Mouse (Mus musculus): ENCODE results near the gene Crip1. TPM values are rescaled to one million over a fixed set of nuclear protein-coding genes. Genes with fewer than 3 reads are reported as not detected.

Gene Crip1
- polyA plus RNA-seq, 1 experiment from 2014 or later = 436 TPM

DNA sequence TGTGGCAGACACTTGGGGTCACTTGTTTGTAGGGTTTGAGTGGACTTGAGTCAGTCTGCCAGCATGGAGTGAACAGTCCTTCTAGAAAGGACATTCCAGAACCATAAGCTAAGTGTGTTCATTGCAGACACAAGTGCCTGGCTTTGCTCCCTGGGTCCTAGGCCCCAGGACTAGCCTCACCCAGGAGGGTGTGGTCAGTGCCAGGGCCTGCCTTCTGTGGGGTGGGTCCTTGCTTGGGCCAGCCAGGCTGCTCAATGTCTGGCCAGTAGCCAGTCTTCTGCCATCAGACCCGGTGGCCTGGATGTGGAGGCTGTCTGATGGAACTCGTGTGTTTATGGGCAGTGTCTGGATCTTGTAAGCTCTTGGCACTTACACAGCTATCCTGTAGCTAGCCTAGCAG is 13.5 kb upstream of the Crip1 start:
- H3K9me3 ChIP-seq (replicated peaks) = no peaks in the 10 kb centered on the region
- no peak overlapping the region for H3K9ac ChIP-seq
- no peaks in the 10 kb centered on the region for H3K4me1 ChIP-seq
- H3K27ac ChIP-seq (replicated peaks) = no peak overlapping the region
- WGBS = 76% methylated on average over 2 of the region's 2 CpGs
- no peak overlapping the region for H3K4me2 ChIP-seq (replicated peaks)
- no peaks in the 10 kb centered on the region for H3K27me3 ChIP-seq
- peaks cover 100% of the 10 kb centered on the region for H3K36me3 ChIP-seq
- no peak overlapping the region for H3K4me3 ChIP-seq (replicated peaks)
- ATAC-seq (ENCODE audit: insufficient number of reproducible peaks, low FRiP score, low TSS enrichment, low read depth) = peak; percentile 49; the same call in 1 of the 2 replicates

DNA sequence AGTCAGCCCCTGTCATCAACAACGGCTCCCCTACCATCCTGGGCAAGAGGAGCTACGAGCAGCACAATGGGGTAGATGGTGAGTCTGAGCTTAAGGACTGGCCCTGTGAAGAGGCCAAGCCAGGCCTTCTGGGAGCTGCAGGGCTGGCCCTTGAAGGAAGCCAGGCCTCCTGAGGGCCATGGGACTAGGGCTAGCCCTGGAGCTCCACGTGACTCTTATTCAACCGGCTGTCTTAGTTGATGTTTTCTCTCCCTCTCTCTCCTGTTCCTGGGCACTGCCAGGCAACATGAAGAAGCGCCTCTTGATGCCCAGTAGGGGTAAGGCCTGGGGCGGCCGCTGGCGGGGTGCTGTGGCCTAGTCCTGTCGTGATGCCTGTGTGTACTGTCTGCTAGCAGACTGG is 12.9 kb upstream of the Crip1 start:
- no peak overlapping the region for H3K9ac ChIP-seq
- WGBS = 89% methylated on average over 9 of the region's 9 CpGs
- H3K4me1 ChIP-seq = no peaks in the 10 kb centered on the region
- ATAC-seq (ENCODE audit: insufficient number of reproducible peaks, low FRiP score, low TSS enrichment, low read depth) = no peak
- no peak overlapping the region for H3K27ac ChIP-seq (replicated peaks)
- H3K36me3 ChIP-seq = peaks cover 99% of the 10 kb centered on the region
- no peaks in the 10 kb centered on the region for H3K27me3 ChIP-seq
- no peaks in the 10 kb centered on the region for H3K9me3 ChIP-seq (replicated peaks)
- no peak overlapping the region for H3K4me3 ChIP-seq (replicated peaks)
- no peak overlapping the region for H3K4me2 ChIP-seq (replicated peaks)

DNA sequence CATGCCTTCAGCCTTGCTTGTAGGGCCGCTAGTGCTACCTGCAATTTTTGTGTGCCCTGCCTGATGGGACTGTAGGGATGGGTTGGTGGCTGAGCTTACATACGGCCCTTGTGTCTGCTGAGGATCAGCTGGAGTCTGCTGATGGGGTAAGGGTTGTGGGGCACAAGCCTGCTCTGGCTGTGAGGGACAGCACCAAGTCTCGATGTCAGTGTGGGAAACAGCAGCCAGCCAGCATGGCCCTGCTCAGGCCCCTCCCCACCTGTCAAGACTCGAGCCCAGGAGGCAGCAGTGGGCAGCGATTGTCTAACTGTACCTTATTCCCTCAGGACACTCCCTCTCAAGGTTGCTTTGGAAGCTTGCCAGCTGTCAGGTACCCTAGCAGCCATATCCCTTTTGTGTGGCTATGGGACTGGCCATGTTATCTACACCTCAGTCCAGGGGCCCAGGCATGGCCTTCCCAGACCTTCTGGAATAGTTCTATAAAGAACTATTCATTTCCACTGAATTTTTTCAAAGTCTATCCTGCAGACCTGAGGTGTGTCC is 12.2 kb upstream of the Crip1 start:
- H3K4me1 ChIP-seq = peaks cover 5% of the 10 kb centered on the region; the same call in 1 of the 2 replicates
- H3K9ac ChIP-seq = no peak overlapping the region
- peaks cover 94% of the 10 kb centered on the region for H3K36me3 ChIP-seq
- no peak overlapping the region for H3K27ac ChIP-seq (replicated peaks)
- no peaks in the 10 kb centered on the region for H3K9me3 ChIP-seq (replicated peaks)
- 75% methylated on average over 5 of the region's 5 CpGs for WGBS
- H3K4me2 ChIP-seq (replicated peaks) = no peak overlapping the region
- H3K4me3 ChIP-seq (replicated peaks) = no peak overlapping the region
- no peaks in the 10 kb centered on the region for H3K27me3 ChIP-seq
- no peak for ATAC-seq (ENCODE audit: insufficient number of reproducible peaks, low FRiP score, low TSS enrichment, low read depth)

DNA sequence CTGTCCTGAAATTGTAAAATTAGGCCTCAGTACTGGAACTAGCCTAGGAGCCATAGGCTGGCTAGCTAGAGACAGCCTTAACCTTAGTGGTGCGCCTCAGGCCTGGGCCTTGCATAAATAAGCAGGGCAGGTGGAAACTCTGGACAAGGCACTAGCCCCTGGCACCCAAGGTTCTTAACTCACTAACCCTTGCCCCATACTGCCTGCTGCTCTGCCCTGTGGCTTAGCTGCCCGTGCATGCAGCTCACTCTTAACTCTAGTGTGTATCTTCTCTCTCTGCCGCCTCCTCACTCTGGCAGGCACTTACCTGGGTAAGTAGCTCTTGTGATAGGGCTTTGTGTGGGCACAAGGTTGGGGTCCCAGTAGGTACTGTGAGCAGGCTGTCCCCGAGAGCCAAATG is 11.6 kb upstream of the Crip1 start:
- 84% methylated on average over 4 of the region's 4 CpGs for WGBS
- no peak overlapping the region for H3K4me3 ChIP-seq (replicated peaks)
- peaks cover 11% of the 10 kb centered on the region for H3K4me1 ChIP-seq
- H3K4me2 ChIP-seq (replicated peaks) = no peak overlapping the region
- no peak overlapping the region for H3K9ac ChIP-seq
- no peaks in the 10 kb centered on the region for H3K9me3 ChIP-seq (replicated peaks)
- peaks cover 88% of the 10 kb centered on the region for H3K36me3 ChIP-seq
- no peaks in the 10 kb centered on the region for H3K27me3 ChIP-seq
- H3K27ac ChIP-seq (replicated peaks) = no peak overlapping the region
- ATAC-seq (ENCODE audit: insufficient number of reproducible peaks, low FRiP score, low TSS enrichment, low read depth) = no peak

DNA sequence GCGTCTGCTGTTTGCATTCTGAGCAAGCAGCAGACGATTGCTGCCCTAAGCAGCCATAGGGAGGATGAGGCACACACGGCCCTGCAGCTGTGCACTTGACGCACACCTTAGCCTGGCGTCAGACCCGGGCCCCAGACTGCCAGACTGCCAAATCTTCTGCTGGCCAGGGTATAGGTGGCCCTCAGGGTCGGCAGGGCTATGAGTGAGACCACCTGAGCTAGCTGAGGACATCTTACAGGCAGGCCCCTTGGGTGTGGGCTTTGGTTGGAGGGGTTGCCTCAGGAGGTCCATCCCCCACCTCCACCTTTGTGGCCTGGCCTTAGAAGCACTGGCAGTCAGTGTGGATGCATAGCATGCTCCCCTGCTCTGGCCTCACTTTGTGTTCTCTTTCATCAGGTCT is 10.7 kb upstream of the Crip1 start:
- no peak for ATAC-seq (ENCODE audit: insufficient number of reproducible peaks, low FRiP score, low TSS enrichment, low read depth)
- Histone ChIP-seq H3K27me3 (peaks cover 1% of the 10 kb centered on the region; the same call in 1 of the 2 replicates), H3K9ac (no peak overlapping the region), H3K36me3 (peaks cover 79% of the 10 kb centered on the region), H3K4me3 (replicated peaks) (no peak overlapping the region), H3K27ac (replicated peaks) (no peak overlapping the region), H3K4me1 (peaks cover 20% of the 10 kb centered on the region), H3K9me3 (replicated peaks) (no peaks in the 10 kb centered on the region), H3K4me2 (replicated peaks) (no peak overlapping the region)
- 87% methylated on average over 7 of the region's 7 CpGs for WGBS

DNA sequence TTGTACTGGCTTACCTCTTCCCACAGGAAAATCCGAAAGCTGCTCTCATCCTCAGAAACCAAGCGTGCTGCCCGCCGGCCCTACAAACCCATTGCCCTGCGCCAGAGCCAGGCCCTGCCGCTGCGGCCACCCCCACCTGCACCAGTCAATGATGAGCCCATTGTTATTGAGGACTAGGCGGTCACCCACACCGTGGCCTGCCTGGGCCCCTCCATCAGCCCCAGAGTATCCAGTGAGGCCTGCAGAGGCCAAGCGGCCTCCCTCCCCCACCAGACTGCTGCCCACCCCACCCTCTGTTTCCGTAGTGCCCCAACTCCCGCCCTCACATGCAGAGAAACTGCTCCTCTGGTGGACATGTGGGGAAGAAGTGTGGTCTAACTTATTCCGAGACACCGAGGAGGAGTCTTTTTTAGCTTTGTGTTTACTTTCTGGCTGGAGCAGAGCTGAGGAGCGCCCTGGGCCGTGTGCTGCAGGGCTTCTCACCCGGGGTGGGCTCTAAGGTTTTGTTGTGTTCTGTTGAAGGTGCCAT is 9.6 kb upstream of the Crip1 start:
- H3K36me3 ChIP-seq = peaks cover 68% of the 10 kb centered on the region
- H3K4me2 ChIP-seq (replicated peaks) = no peak overlapping the region
- H3K9ac ChIP-seq = no peak overlapping the region
- 0 out of 2 replicates have a peak overlapping the region, but pooled peaks have one; percentile 11 for H3K27ac ChIP-seq (replicated peaks)
- peaks cover 13% of the 10 kb centered on the region for H3K27me3 ChIP-seq
- ATAC-seq (ENCODE audit: insufficient number of reproducible peaks, low FRiP score, low TSS enrichment, low read depth) = no peak
- no peak overlapping the region for H3K4me3 ChIP-seq (replicated peaks)
- WGBS = 79% methylated on average over 17 of the region's 17 CpGs
- no peaks in the 10 kb centered on the region for H3K9me3 ChIP-seq (replicated peaks)
- H3K4me1 ChIP-seq = peaks cover 31% of the 10 kb centered on the region

DNA sequence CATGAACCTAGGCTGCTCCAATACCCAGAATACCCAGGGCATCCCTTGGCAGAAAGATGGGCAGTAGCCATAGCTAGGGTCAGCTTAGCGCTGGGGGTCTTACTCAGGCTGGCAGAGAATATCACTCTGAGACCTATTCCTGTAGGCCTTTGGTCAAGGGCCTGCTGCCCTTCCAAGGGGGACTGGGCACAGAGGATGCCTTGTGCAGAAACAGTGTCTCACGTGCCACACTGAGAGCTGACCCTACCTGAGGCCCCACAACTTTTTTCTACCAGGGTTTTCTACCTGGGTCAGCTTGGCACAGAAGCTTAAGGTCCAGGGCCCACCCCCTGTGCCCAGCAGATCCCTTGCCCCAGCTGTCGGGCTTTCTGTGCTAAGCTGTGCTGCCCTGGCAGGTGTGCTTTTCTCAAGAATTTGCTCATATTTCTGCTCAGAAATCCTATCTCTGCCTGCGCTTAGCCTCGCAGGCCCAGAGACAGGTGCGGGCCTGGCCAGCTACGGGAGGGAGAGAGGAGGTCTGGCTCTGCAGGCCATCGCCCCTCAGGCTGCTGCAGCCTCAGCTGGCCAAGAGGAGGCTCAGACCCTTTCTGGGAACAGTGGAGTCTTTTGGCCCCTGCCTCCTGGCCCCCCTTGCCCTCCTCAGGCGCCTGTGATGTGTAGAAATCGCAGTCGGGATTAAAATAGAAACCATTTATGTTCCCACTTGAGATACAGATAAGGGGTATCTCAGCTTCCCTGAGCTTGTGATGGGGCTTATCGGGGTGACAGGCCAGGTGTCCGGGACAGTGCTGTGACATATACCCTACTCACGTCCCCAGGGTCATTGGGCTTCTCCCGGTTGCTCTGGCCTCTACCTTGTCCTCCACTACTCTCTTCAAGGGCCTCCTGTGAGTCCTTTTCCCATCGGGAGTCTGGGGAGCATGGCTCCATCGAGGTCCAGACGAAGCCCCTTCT is 8.6 kb upstream of the Crip1 start:
- H3K4me3 ChIP-seq (replicated peaks) = no peak overlapping the region
- ATAC-seq (ENCODE audit: insufficient number of reproducible peaks, low FRiP score, low TSS enrichment, low read depth) = no peak
- H3K4me1 ChIP-seq = peaks cover 41% of the 10 kb centered on the region
- H3K9me3 ChIP-seq (replicated peaks) = no peaks in the 10 kb centered on the region
- 86% methylated on average over 18 of the region's 18 CpGs for WGBS
- peaks cover 22% of the 10 kb centered on the region for H3K27me3 ChIP-seq
- peak overlapping the region; percentile 11; the same call in 1 of the 2 replicates for H3K27ac ChIP-seq (replicated peaks)
- no peak overlapping the region for H3K9ac ChIP-seq
- no peak overlapping the region for H3K4me2 ChIP-seq (replicated peaks)
- peaks cover 58% of the 10 kb centered on the region for H3K36me3 ChIP-seq

DNA sequence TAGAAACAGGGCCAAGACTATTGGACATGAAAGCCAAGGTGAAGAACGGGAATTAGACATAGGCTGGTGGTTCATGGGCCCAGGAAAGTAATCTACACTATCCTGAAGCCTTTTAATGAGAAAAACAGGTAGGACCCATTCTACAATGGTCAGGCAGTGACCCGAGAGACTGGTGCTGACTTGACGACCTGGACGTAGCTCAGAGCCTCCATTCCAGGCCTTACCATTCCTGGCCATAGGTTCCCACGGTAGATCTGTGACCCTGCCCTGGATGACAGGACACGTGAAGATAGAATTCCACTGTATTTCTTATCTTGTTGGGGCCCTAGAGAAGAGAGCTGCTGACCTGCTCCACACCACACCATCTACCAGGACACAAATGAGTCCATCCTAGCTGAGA is 7.8 kb upstream of the Crip1 start:
- Histone ChIP-seq H3K9ac (no peak overlapping the region), H3K36me3 (peaks cover 50% of the 10 kb centered on the region), H3K27ac (replicated peaks) (no peak overlapping the region)

DNA sequence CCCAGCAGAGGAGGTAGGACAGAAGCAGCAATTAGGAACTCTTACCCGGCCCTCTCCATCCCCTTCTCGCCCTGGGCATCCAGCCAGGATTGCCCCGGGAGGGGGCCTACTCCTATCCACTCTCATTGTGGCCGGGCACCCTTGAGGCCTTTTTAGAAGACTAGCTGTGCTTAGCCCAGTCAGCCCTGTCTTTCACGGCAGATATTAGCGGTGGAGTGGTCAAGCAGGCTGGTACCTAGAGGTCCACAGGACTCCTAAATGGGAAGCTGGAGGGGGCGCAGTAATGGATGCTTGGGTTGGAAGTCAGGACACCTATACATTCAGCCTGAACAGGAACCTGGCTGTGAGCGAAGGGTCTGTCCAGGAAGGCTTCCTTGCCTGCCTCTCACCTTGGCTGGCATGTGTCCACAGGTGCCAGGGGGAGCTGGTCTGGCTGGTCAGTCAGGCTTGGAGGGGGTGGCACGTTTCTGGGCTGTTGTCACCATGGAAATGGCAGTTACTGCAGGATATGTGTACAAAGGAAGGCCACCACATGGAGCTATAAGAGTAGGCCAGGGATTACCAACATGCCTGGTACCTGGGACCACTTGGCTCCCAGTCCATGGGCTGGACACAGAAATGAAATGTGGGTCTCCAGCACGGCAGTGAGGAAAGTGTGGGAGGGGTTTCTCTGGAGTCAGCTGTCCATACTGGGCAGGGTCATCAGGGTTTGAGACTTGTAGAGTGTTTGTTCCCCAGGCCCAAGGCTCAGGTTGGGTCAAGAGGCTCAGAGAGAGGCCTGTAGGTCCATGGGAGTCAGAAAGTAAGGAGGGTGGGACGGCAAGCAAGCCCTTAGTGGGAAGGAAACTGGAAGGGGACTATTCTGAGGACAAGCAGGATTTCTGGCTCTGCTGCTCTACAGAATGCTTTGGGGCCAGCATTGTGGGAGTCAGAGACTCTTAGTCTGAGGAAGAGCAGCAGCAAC is 6.9 kb upstream of the Crip1 start:
- Histone ChIP-seq H3K9ac (no peak overlapping the region), H3K9me3 (replicated peaks) (no peaks in the 10 kb centered on the region), H3K4me1 (peaks cover 51% of the 10 kb centered on the region), H3K27me3 (peaks cover 27% of the 10 kb centered on the region), H3K4me3 (replicated peaks) (peak overlapping the region; percentile 58), H3K36me3 (peaks cover 42% of the 10 kb centered on the region), H3K27ac (replicated peaks) (peak overlapping the region; percentile 77), H3K4me2 (replicated peaks) (peak overlapping the region; percentile 91)
- 40% methylated on average over 11 of the region's 11 CpGs for WGBS
- ATAC-seq (ENCODE audit: insufficient number of reproducible peaks, low FRiP score, low TSS enrichment, low read depth) = no peak

More for the DNA sequence above, 7.8 kb upstream of the Crip1 start:
- Histone ChIP-seq H3K4me3 (replicated peaks) (no peak overlapping the region), H3K9me3 (replicated peaks) (no peaks in the 10 kb centered on the region), H3K27me3 (peaks cover 27% of the 10 kb centered on the region), H3K4me1 (peaks cover 49% of the 10 kb centered on the region), H3K4me2 (replicated peaks) (no peak overlapping the region)
- no peak for ATAC-seq (ENCODE audit: insufficient number of reproducible peaks, low FRiP score, low TSS enrichment, low read depth)
- 70% methylated on average over 6 of the region's 6 CpGs for WGBS

DNA sequence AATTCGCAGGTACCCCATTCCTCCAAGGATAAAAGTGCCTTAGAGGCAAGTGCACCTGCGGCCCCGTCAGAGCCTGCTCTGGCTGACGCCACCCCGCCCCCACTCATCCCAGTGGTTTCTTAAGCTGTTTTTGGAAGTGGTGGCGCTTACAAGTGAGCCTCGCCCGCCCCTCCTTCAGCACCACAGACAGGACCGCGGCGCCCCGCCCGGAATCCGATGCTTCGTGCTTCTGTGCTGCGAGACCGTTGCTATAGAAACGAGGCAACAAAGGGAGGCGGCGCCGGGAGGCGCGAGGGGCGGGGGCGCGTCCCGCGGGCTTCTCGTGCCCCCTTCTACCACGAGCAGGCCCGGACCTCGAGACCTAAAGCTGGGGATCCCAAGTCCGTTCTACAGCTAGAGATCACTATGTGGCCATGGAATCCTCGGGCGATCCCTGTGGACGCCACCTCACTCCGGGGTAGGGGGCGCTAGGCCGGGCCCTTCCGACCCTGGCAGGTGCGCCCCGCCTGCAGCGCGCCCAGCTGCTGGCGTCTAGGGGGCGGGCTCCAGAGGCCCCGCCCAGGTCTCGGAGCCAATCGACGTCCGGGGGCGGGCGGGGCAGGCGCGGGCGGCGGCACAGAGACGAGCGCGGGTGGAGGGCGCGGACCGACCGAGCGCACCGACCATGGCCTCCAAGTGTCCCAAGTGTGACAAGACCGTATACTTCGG is 6.1 kb upstream of the Crip1 start, which contains the start of gene Crip2:
TSS of gene Crip2 (plus strand) at position 329 of the 708 bp plus-strand sequence.
- H3K36me3 ChIP-seq = peaks cover 33% of the 10 kb centered on the region
- under 1% methylated on average over 67 of the region's 68 CpGs for WGBS
- peak; percentile 81 for ATAC-seq (ENCODE audit: insufficient number of reproducible peaks, low FRiP score, low TSS enrichment, low read depth)
- H3K4me3 ChIP-seq (replicated peaks) = peak within 1 kb of the TSS; percentile 58
- H3K9me3 ChIP-seq (replicated peaks) = no peaks in the 10 kb centered on the region
- peak within 1 kb of the TSS; percentile 44 for H3K9ac ChIP-seq
- H3K4me2 ChIP-seq (replicated peaks) = peak within 1 kb of the TSS; percentile 91
- H3K27ac ChIP-seq (replicated peaks) = peak within 1 kb of the TSS; percentile 77
- peaks cover 27% of the 10 kb centered on the region for H3K27me3 ChIP-seq
- H3K4me1 ChIP-seq = peaks cover 51% of the 10 kb centered on the region
